Mouse (Mus musculus): ENCODE measurements around the gene Znhit3. TPM values are rescaled to one million over a fixed set of nuclear protein-coding genes. Genes with fewer than 3 reads are reported as not detected.
"Not testable (repeated sequence)": the region's sequence is repeated elsewhere in the genome, so short reads cannot be mapped to it uniquely, and the experiment has no call there.

Znhit3 gene
- polyA plus RNA-seq, 1 experiment from 2014 or later, result 66.5 TPM

DNA sequence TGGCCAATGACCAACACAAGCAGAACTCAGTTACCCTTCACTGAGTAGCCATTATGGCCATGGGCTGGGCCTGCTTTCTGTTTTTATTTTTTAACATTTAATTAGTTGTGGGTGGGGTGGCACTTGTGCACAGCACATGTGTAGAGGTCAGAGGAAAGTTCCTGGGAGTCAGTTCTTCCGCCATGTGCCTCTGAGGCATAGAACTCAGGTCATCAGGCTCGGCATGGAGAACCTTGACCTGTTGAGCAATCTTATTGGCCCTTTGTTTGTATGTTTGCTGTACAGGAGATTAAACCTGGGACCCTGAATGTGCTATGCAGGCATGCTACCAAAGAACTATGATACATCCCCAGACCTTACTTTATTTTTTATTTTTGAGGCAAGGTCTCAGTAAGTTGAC, 26.7 kb downstream of the Znhit3 start:
- peaks cover 83% of the 10 kb centered on the region for H3K36me3 ChIP-seq
- no peak for ATAC-seq (ENCODE audit: insufficient number of reproducible peaks, insufficient read depth, low FRiP score, low TSS enrichment, low read depth)
- 98% methylated on average over 2 of the region's 2 CpGs for WGBS

GRCm38 (mm10) chr11:84888025-84888424, 28.1 kb downstream of the Znhit3 start:
- peaks cover 86% of the 10 kb centered on the region for H3K36me3 ChIP-seq
- no peaks in the 10 kb centered on the region for H3K9me3 ChIP-seq
- H3K27ac ChIP-seq, result no peak overlapping the region
- ATAC-seq (ENCODE audit: insufficient number of reproducible peaks, insufficient read depth, low FRiP score, low TSS enrichment, low read depth), result no peak
- H3K27me3 ChIP-seq, result no peaks in the 10 kb centered on the region
- H3K9ac ChIP-seq (replicated peaks), result no peak overlapping the region
- 91% methylated on average over 8 of the region's 8 CpGs for WGBS
- H3K4me1 ChIP-seq (replicated peaks), result no peaks in the 10 kb centered on the region
- H3K4me2 ChIP-seq, result no peak overlapping the region
- H3K4me3 ChIP-seq (replicated peaks), result no peak overlapping the region

More for the DNA sequence above, 26.7 kb downstream of the Znhit3 start:
- H3K4me1 ChIP-seq (replicated peaks), result no peaks in the 10 kb centered on the region
- H3K4me3 ChIP-seq (replicated peaks), result no peak overlapping the region
- no peaks in the 10 kb centered on the region for H3K27me3 ChIP-seq
- H3K9ac ChIP-seq (replicated peaks), result no peak overlapping the region
- H3K27ac ChIP-seq, result no peak overlapping the region
- H3K4me2 ChIP-seq, result no peak overlapping the region
- no peaks in the 10 kb centered on the region for H3K9me3 ChIP-seq

DNA sequence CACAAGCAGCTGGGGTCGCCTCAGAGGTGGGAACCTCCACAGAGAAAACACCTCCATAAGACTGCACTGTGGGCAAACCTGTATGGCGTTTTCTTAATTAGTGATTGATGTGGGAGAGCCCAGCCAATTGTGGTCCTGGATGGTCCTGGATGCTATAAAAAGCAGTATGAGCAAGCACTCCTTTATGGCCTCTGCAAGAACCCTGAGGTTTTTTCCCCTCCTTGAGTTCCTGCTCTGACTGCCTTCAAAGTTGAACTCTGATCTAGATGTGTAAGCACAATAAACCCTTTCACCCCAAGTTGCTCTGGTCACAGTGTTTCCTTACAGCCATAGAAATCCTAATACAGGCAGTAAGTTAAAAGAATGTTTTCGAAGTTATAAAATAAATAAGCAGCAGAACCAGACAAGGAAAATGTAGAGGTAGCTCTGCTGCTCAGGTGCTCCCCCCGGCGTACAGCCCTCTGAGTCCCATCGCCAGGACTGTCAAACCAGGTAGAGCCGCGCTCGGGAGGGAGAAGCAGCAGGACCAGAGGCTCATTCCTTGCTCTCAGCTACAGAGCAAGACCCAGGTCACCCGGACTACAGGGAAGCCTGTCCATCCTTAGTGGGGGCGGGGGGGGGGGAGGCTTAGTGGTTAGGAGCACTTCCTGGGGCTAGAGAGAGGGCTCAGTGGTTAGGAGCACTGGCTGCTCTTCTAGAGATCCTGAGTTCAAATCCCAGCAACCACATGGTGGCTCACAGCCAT, 29.2 kb downstream of the Znhit3 start:
- Histone ChIP-seq H3K27ac (no peak overlapping the region), H3K4me1 (replicated peaks) (0 out of 2 replicates have a peak, but pooled peaks cover under 1% of the 10 kb centered on the region), H3K9me3 (no peaks in the 10 kb centered on the region), H3K27me3 (no peaks in the 10 kb centered on the region), H3K4me2 (no peak overlapping the region), H3K36me3 (peaks cover 84% of the 10 kb centered on the region), H3K9ac (replicated peaks) (no peak overlapping the region), H3K4me3 (replicated peaks) (no peak overlapping the region)
- no peak for ATAC-seq (ENCODE audit: insufficient number of reproducible peaks, insufficient read depth, low FRiP score, low TSS enrichment, low read depth)
- WGBS, result 89% methylated on average over 11 of the region's 11 CpGs

DNA sequence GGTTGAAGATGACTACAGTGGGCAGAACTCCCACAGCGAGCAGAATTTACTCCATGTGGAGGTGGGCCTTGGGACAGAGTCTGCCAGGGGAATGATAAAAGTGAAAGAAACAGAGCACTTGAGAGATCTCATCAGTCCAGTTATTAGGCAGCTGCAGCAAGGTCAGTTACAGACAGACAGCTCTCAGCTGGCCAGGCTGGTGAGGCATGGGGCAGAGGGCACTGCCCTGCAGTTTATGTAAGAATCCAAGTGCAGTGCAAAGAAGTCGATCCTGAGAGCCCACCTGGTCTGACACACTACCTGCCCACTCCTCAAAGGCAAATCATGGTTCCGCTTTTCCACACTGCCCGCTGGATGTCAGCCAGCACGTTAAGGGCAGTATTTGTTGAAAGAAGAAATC, 29.9 kb downstream of the Znhit3 start:
- no peak for ATAC-seq (ENCODE audit: insufficient number of reproducible peaks, insufficient read depth, low FRiP score, low TSS enrichment, low read depth)
- Histone ChIP-seq H3K4me3 (replicated peaks) (no peak overlapping the region), H3K9me3 (no peaks in the 10 kb centered on the region), H3K9ac (replicated peaks) (no peak overlapping the region), H3K4me2 (no peak overlapping the region), H3K27me3 (no peaks in the 10 kb centered on the region), H3K27ac (no peak overlapping the region), H3K36me3 (peaks cover 78% of the 10 kb centered on the region), H3K4me1 (replicated peaks) (peaks cover 8% of the 10 kb centered on the region)
- 90% methylated on average over 5 of the region's 5 CpGs for WGBS

DNA sequence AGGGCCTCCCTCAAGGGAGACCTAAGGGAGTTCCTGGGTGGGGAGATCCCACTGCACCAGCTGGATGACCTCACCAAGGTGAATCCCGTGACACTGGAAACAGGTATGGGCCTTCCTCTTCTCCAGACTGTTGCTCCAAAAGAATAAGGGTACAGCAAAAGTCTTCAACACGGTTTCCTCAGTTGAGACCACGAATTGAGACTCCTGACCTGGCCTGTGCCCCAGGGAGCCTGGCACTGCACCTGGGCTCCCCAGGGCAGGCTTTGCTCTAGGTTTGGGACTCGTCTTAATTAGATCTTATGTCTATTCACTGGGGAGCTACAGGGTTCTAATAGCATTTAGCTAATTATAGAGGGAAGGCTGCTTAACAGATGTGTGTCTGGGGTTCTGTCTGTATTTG, 30.9 kb downstream of the Znhit3 start:
- ATAC-seq (ENCODE audit: insufficient number of reproducible peaks, insufficient read depth, low FRiP score, low TSS enrichment, low read depth), result no peak
- no peak overlapping the region for H3K27ac ChIP-seq
- no peak overlapping the region for H3K9ac ChIP-seq (replicated peaks)
- H3K4me3 ChIP-seq (replicated peaks), result no peak overlapping the region
- no peak overlapping the region for H3K4me2 ChIP-seq
- no peaks in the 10 kb centered on the region for H3K27me3 ChIP-seq
- peaks cover 12% of the 10 kb centered on the region for H3K4me1 ChIP-seq (replicated peaks)
- H3K9me3 ChIP-seq, result no peaks in the 10 kb centered on the region
- 75% methylated on average over 4 of the region's 4 CpGs for WGBS
- peaks cover 75% of the 10 kb centered on the region for H3K36me3 ChIP-seq

DNA sequence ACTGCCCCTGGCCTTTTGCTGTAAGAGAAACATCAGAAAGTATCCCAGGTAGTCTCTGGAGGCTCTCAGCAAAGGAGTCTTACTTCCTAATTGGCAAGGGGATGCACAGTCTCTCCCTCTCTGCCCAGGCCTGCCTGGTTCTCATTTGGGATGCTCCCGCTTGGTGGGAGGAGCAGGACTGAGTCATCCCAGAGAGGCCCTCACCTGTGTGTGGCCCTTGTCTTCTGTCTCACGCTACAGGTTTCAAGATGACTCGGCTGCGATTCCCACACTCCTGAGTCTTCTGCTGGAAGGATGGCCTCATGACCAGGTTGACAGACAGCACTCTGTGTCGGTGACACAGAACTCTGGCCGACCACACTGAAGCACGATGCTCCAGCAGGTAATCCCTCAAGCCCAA, 33.8 kb downstream of the Znhit3 start:
- Histone ChIP-seq H3K36me3 (peaks cover 56% of the 10 kb centered on the region), H3K9me3 (no peaks in the 10 kb centered on the region), H3K9ac (replicated peaks) (no peak overlapping the region), H3K4me2 (no peak overlapping the region), H3K27me3 (no peaks in the 10 kb centered on the region), H3K27ac (no peak overlapping the region), H3K4me3 (replicated peaks) (no peak overlapping the region), H3K4me1 (replicated peaks) (peaks cover 18% of the 10 kb centered on the region)
- WGBS, result 92% methylated on average over 7 of the region's 7 CpGs
- no peak for ATAC-seq (ENCODE audit: insufficient number of reproducible peaks, insufficient read depth, low FRiP score, low TSS enrichment, low read depth)

DNA sequence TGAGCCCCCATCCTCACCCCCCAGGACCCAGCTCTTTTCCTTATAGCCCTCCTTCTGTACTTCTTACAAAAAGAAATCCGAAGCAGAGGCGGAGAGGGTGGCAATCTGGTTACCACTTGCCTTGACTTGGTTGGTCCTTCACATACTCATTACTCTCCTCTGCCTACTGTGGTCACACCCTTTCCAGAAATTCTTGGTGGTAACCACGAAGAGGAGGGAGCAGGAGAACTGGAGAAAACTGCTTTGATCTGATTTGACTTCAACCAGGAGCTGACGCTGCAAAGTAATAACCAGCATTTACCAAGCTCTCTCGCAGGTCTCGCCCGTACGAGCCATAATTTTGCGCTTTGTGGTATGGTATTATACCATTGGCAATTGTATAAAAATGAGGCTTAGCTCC, 35.2 kb downstream of the Znhit3 start:
- 0 out of 2 replicates have a peak, but pooled peaks have one; percentile 11 for ATAC-seq (ENCODE audit: insufficient number of reproducible peaks, insufficient read depth, low FRiP score, low TSS enrichment, low read depth)
- no peaks in the 10 kb centered on the region for H3K9me3 ChIP-seq
- peaks cover 18% of the 10 kb centered on the region for H3K4me1 ChIP-seq (replicated peaks)
- peak overlapping the region; percentile 90 for H3K4me3 ChIP-seq (replicated peaks)
- WGBS, result 47% methylated on average over 9 of the region's 9 CpGs
- no peaks in the 10 kb centered on the region for H3K27me3 ChIP-seq
- H3K36me3 ChIP-seq, result peaks cover 42% of the 10 kb centered on the region
- H3K4me2 ChIP-seq, result peak overlapping the region; percentile 70
- H3K27ac ChIP-seq, result peak overlapping the region; percentile 93
- H3K9ac ChIP-seq (replicated peaks), result peak overlapping the region; percentile 81

- no peaks in the 10 kb centered on the region for H3K27me3 ChIP-seq
- ATAC-seq (ENCODE audit: insufficient number of reproducible peaks, insufficient read depth, low FRiP score, low TSS enrichment, low read depth), result peak; percentile 69
- H3K27ac ChIP-seq, result peak overlapping the region; percentile 93
- peak overlapping the region; percentile 81 for H3K9ac ChIP-seq (replicated peaks)
- H3K4me1 ChIP-seq (replicated peaks), result peaks cover 18% of the 10 kb centered on the region
- H3K9me3 ChIP-seq, result no peaks in the 10 kb centered on the region
- peak overlapping the region; percentile 90 for H3K4me3 ChIP-seq (replicated peaks)
- H3K4me2 ChIP-seq, result peak overlapping the region; percentile 70
- WGBS, result 1% methylated on average over 24 of the region's 24 CpGs
- peaks cover 38% of the 10 kb centered on the region for H3K36me3 ChIP-seq
Measured at GRCm38 (mm10) chr11:84880465-84880961, 35.7 kb downstream of the Znhit3 start.

DNA sequence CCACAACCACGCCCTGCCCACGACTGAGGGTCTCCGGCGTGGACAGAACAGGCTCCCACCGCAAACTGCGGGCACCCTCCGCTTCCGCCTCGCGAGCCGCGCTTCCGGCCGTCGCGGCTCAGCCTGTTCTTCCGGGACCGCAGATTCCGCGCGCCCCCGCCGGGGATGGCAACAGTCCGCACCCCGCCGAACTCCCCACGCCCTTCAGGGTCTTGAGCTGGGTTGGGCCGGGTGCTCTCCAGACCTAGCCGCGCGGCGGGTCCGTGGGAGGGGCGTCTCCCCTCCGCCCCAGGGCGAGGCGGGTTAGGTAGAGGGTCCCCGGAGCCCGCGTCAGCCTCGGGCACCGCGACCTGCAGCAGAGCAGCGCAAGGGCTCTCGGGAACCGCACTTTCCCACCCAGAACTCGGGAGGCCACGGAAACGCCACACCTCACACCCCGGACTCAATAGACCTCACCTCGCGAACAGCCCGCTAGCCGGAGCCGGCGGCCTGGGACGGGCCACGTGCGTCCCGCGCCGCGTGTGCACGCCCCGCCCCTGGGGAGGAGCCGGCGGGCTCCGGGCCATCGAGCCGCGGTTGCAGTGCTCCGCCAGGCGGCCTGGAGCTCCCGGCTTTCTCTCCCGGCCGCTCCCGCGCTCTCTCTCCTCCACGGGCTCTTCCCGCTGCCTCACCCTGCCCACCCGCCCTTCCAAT, 36.2 kb downstream of the Znhit3 start, which contains the start of the genes Myo19 and Pigw:
TSS of gene Myo19 (plus strand) at position 377 of the 693 bp plus-strand sequence.
TSS of gene Pigw (minus strand) at position 514 of the 693 bp plus-strand sequence.
- Histone ChIP-seq H3K9ac (replicated peaks) (peak within 1 kb of the TSS; percentile 81), H3K27ac (peak within 1 kb of the TSS; percentile 93), H3K4me1 (replicated peaks) (peaks cover 18% of the 10 kb centered on the region), H3K9me3 (no peaks in the 10 kb centered on the region), H3K4me2 (peak within 1 kb of the TSS; percentile 70), H3K4me3 (replicated peaks) (peak within 1 kb of the TSS; percentile 90), H3K36me3 (peaks cover 32% of the 10 kb centered on the region), H3K27me3 (no peaks in the 10 kb centered on the region)
- peak; percentile 92 for ATAC-seq (ENCODE audit: insufficient number of reproducible peaks, insufficient read depth, low FRiP score, low TSS enrichment, low read depth)
- WGBS, result under 1% methylated on average over 79 of the region's 81 CpGs

DNA sequence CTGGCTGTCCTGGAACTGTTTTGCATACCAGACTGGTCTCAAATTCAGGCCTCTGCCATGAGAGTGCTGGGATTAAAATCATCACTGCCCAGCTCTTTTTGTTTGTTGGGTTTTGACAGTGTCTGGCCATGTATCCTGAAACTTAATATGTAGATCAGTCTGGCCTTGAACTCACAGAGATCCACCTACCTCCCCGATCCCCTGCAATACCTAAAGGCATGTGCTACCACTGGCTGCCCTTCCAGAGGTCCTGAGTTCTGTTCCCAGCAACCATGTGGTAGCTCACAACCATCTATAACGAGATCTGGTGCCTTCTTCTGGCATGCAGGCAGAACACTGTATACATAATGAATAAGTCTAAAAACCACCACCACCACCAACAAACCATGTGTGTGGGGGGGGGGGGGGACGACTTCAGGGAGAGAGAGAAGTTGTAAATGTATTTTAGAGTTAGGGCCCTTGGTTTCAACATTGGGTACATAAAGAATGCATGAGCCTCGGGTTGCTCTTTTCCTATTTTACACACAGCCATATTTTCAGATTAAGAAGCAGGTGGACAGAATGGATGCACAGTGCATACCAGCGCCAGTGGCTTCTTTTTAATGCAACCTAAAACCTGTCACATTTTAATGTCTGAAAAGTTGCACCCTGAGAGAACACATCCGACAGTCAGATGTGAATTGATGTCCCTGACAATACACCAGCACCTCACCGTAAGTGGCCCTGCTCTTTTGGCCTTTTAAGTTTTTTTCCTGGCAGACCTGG, 37.0 kb downstream of the Znhit3 start:
- Histone ChIP-seq H3K27me3 (no peaks in the 10 kb centered on the region), H3K4me1 (replicated peaks) (peaks cover 18% of the 10 kb centered on the region), H3K9me3 (no peaks in the 10 kb centered on the region), H3K4me3 (replicated peaks) (peak overlapping the region; percentile 90), H3K9ac (replicated peaks) (peak overlapping the region; percentile 81), H3K36me3 (peaks cover 25% of the 10 kb centered on the region; the same call in 1 of the 2 replicates), H3K27ac (peak overlapping the region; percentile 93), H3K4me2 (peak overlapping the region; percentile 70)
- 24% methylated on average over 7 of the region's 7 CpGs for WGBS
- no peak for ATAC-seq (ENCODE audit: insufficient number of reproducible peaks, insufficient read depth, low FRiP score, low TSS enrichment, low read depth)

- WGBS, result 67% methylated on average over 1 of the region's 1 CpGs
Measured at GRCm38 (mm10) chr11:84876020-84876419, 40.1 kb downstream of the Znhit3 start.

More at GRCm38 (mm10) chr11:84876020-84876419, 40.1 kb downstream of the Znhit3 start:
- peaks cover 12% of the 10 kb centered on the region for H3K4me1 ChIP-seq (replicated peaks)
- not testable (repeated sequence) for H3K27ac ChIP-seq; H3K36me3 ChIP-seq; H3K4me3 ChIP-seq (replicated peaks); H3K4me2 ChIP-seq; ATAC-seq (ENCODE audit: insufficient number of reproducible peaks, insufficient read depth, low FRiP score, low TSS enrichment, low read depth); H3K9me3 ChIP-seq; H3K9ac ChIP-seq (replicated peaks); H3K27me3 ChIP-seq
